Comparison of ENCODE assay signal across 7 mouse cellular contexts in genomic region chrX:78583202-78584004, GRCm38 (mm10). TPM values are rescaled to one million over a fixed set of nuclear protein-coding genes. Genes with fewer than 3 reads are reported as not detected.
DNase-seq lines count a peak whose midpoint lies in the region; ATAC-seq lines count a peak whose summit lies in the region.

TSS of gene Prrg1 (minus strand) at chrX:78583896.

- peak within 1 kb of the TSS; percentile 58 for H3K9ac ChIP-seq in intestine, embryonic 16.5 days (ENCODE audit: low read depth, low read length)
- H3K9ac ChIP-seq in midbrain, embryonic 12.5 days (replicated peaks), result peak within 1 kb of the TSS; percentile 50

- no peaks in the 10 kb centered on the region for H3K27me3 ChIP-seq in intestine, embryonic 16.5 days (replicated peaks; ENCODE audit: control insufficient read depth, insufficient read depth, low read length)
- H3K27me3 ChIP-seq in limb, embryonic 10.5 days (ENCODE audit: low read depth, poor library complexity, severe bottlenecking), result no peaks in the 10 kb centered on the region
- no peaks in the 10 kb centered on the region for H3K27me3 ChIP-seq in midbrain, embryonic 12.5 days

- peak within 1 kb of the TSS; percentile 46 for H3K4me2 ChIP-seq in intestine, embryonic 16.5 days (ENCODE audit: low read depth, low read length)
- H3K4me2 ChIP-seq in midbrain, embryonic 12.5 days (replicated peaks), result peak within 1 kb of the TSS; percentile 52

- DNase-seq in adrenal gland, adult 2 months, result peak; percentile 81
- DNase-seq in embryo, embryonic 11.5 days (ENCODE audit: low read depth, low spot score), result peak; percentile 68
- peak; percentile 49 to 78 for DNase-seq in gastrocnemius, postnatal 4 days (ENCODE audit: low spot score in 2 of 2)
- peak; percentile 78 for DNase-seq in limb, embryonic 10.5 days (ENCODE audit: low spot score)
- DNase-seq in spleen, adult 18-20 months, result peak; percentile 33 to 37

- H3K27ac ChIP-seq in intestine, embryonic 16.5 days (ENCODE audit: low read length), result peak within 1 kb of the TSS; percentile 79
- H3K27ac ChIP-seq in limb, embryonic 10.5 days, result peak within 1 kb of the TSS; percentile 87
- H3K27ac ChIP-seq in midbrain, embryonic 12.5 days (replicated peaks), result peak within 1 kb of the TSS; percentile 70

- no peaks in the 10 kb centered on the region for H3K36me3 ChIP-seq in intestine, embryonic 16.5 days (ENCODE audit: control insufficient read depth, insufficient read depth, low read length)
- no peaks in the 10 kb centered on the region for H3K36me3 ChIP-seq in limb, embryonic 10.5 days
- H3K36me3 ChIP-seq in midbrain, embryonic 12.5 days, result no peaks in the 10 kb centered on the region

- peak; percentile 99 for ATAC-seq in intestine, embryonic 16.5 days
- peak; percentile 97 for ATAC-seq in midbrain, embryonic 12.5 days (ENCODE audit: low FRiP score, low read depth)

- H3K9me3 ChIP-seq in intestine, embryonic 16.5 days (ENCODE audit: control insufficient read depth, low read length), result no peaks in the 10 kb centered on the region
- no peaks in the 10 kb centered on the region for H3K9me3 ChIP-seq in limb, embryonic 10.5 days (replicated peaks)
- H3K9me3 ChIP-seq in midbrain, embryonic 12.5 days, result no peaks in the 10 kb centered on the region

- WGBS in intestine, embryonic 16.5 days, result 10% methylated on average over 36 of the region's 36 CpGs
- WGBS in limb, embryonic 10.5 days, result 13% methylated on average over 35 of the region's 36 CpGs
- 17% methylated on average over 36 of the region's 36 CpGs for WGBS in midbrain, embryonic 12.5 days

- H3K4me3 ChIP-seq in intestine, embryonic 16.5 days (ENCODE audit: low read length), result peak within 1 kb of the TSS; percentile 56
- peak within 1 kb of the TSS; percentile 57 for H3K4me3 ChIP-seq in limb, embryonic 10.5 days
- H3K4me3 ChIP-seq in midbrain, embryonic 12.5 days, result peak within 1 kb of the TSS; percentile 51

- no peaks in the 10 kb centered on the region for H3K4me1 ChIP-seq in intestine, embryonic 16.5 days (ENCODE audit: control insufficient read depth, insufficient read depth, low read length)
- no peaks in the 10 kb centered on the region for H3K4me1 ChIP-seq in limb, embryonic 10.5 days
- H3K4me1 ChIP-seq in midbrain, embryonic 12.5 days, result no peaks in the 10 kb centered on the region

RNA-seq across cellular contexts. Expression of gene Prrg1, which starts in this region (rescaled TPM):
- 1 to 10 TPM; 2.3 to 2.6 TPM for total RNA-seq in adrenal gland, adult 2 months (2021)
- 0.22 and 0.51 TPM in 2 replicates for polyA plus RNA-seq in adrenal gland, adult 2 months (2012; rRNA removed)
- 10 to 100 TPM; 16.3 to 20.3 TPM for total RNA-seq in gastrocnemius, postnatal 4 days (2021)
- 5.6 and 5.7 TPM in 2 replicates for polyA plus RNA-seq in intestine, embryonic 16.5 days (2015; fragmentation: Nextera tagmentation; extraction: Ambion mirVana)
- polyA plus RNA-seq in limb, embryonic 10.5 days (2016; fragmentation: Nextera tagmentation; extraction: Ambion mirVana), result 6.9 and 10.0 TPM in 2 replicates
- 6.4 and 6.8 TPM in 2 replicates for polyA plus RNA-seq in midbrain, embryonic 12.5 days (2016; fragmentation: Nextera tagmentation; extraction: Ambion mirVana)

Comparison
In these comparisons a context has a peak if more than half of its experiments do, and no peak if none do; other contexts are left out.
1. Peak in every context shown above with its lines: DNase-seq, ATAC-seq, H3K4me3 ChIP-seq and H3K27ac ChIP-seq.
2. RNA of gene Prrg1 (total RNA-seq): 16.3 to 20.3 TPM in gastrocnemius, postnatal 4 days; 2.3 to 2.6 TPM in adrenal gland, adult 2 months; every median in the first group is over 4 times any median in the second.